Mouse (Mus musculus) stomach, embryonic 14.5 days (tissue): Measurements from ENCODE around the gene Sox1. TPM values are rescaled to one million over a fixed set of nuclear protein-coding genes. Genes with fewer than 3 reads are reported as not detected.

Source experiments
- ATAC-seq: fragments of 200-750 bp; cut with Nextera tagmentation; 2 replicates; pipeline ENCODE4 v1.8.0; 2017; ENCODE audit warnings: low read depth, moderate TSS enrichment; ENCODE audit not compliant: insufficient number of reproducible peaks, insufficient read depth, low FRiP score
- H3K27ac ChIP-seq: fragments of 300-500 bp; sonication (generic); 2 replicates; pipeline ENCODE4 v1.5.1; 2014; ENCODE audit warnings: mild to moderate bottlenecking, low read length, moderate library complexity, mixed read lengths
- H3K27me3 ChIP-seq: fragments of 300-500 bp; sonication (generic); 2 replicates; pipeline ENCODE4 v1.6.1; 2014; ENCODE audit warnings: low read length, control low read depth, mixed read lengths; ENCODE audit not compliant: control insufficient read depth, insufficient read depth
- H3K36me3 ChIP-seq: fragments of 300-500 bp; sonication (generic); 2 replicates; pipeline ENCODE4 v1.6.1; 2014; ENCODE audit warnings: mild to moderate bottlenecking, control low read depth, low read length, moderate library complexity, mixed read lengths; ENCODE audit not compliant: control insufficient read depth, insufficient read depth
- H3K4me1 ChIP-seq: fragments of 300-500 bp; sonication (generic); 2 replicates; pipeline ENCODE4 v1.6.1; 2014; ENCODE audit warnings: low read length, control low read depth, mixed read lengths; ENCODE audit not compliant: control insufficient read depth, insufficient read depth
- H3K4me2 ChIP-seq: fragments of 300-500 bp; sonication (generic); replicated peaks from 2 replicates; pipeline ENCODE4 v1.6.1; 2014; ENCODE audit warnings: low read depth, low read length, control low read depth
- H3K4me3 ChIP-seq: fragments of 300-500 bp; sonication (generic); 2 replicates; pipeline ENCODE4 v1.5.1; 2014; ENCODE audit warnings: low read depth, low read length, control low read depth
- H3K9ac ChIP-seq: fragments of 300-500 bp; sonication (generic); replicated peaks from 2 replicates; pipeline ENCODE4 v1.6.1; 2014; ENCODE audit warnings: low read depth, mild to moderate bottlenecking, control low read depth, low read length, moderate library complexity, mixed read lengths
- H3K9me3 ChIP-seq: fragments of 300-500 bp; sonication (generic); 2 replicates; pipeline ENCODE4 v1.6.1; 2016; ENCODE audit warnings: low read depth, low read length, control low read depth; ENCODE audit not compliant: control insufficient read depth
- WGBS: fragments of 180-500 bp; shearing (Covaris S2); extraction: QIAGEN DNeasy Blood & Tissue Kit; methylation state at CpG from one replicate; pipeline ENCODE4 v1.1.7; 2014; 5-methylcytosine and 5-hydroxymethylcytosine counted together
- polyA plus RNA-seq: library from polyadenylated mRNA; unstranded; fragments of >200 nt; fragmentation: Nextera tagmentation; extraction: Ambion mirVana; gene quantifications from 2 replicates; pipeline ENCODE4 v1.2.1, GENCODE M21; 2014

The Sox1 gene
- polyA plus RNA-seq, 1 experiment from 2014 or later, result not detected

DNA sequence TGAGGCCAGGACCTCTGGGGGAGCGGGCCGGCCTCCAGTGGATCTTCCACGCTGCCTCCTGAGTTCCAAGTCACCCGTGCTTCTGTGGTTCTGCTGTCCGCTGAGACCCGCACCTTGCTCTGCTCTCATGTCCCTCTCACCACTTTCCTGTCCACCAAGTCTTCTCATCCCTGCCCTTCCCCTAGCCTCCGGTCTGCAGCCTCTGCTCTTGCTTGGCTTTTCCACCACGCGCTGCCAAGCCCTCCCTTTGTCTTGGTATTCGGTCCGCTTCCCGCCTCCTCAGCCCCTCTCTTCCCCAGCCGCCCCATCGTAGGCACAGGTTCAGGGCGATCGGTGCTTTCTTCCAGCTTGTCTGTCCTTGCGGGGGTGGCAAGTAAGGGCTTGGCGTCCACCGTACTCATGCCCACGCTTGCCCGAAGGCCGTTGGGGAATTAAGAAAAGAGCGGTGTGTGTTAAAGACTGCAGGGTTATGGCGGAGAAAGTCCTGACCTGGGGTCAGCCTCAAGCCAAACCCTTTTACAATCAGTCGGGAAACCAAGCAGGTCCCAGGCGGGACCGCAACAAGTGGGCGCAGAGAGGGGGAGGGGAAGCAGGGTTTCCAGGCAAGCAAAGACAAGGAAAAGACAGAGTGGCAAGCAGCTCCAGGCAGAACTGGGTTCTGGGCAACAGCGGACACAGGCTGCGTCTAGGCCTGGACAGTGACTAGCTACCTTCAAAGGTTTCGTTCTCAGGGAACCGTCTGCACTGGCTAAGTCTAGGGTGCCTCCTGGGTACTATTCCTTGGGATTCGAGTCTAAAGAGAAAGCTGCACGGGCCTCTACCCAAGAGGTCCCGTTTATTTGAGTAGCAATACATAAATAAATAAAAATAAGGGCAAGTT, 6.5 kb downstream of the Sox1 start:
- Histone ChIP-seq H3K36me3 (no peaks in the 10 kb centered on the region), H3K4me3 (no peak overlapping the region), H3K27me3 (peaks cover 75% of the 10 kb centered on the region), H3K27ac (no peak overlapping the region), H3K9me3 (no peaks in the 10 kb centered on the region), H3K4me1 (peaks cover 13% of the 10 kb centered on the region; the same call in 1 of the 2 replicates), H3K9ac (no peak overlapping the region), H3K4me2 (no peak overlapping the region)
- WGBS, result 2% methylated on average over 35 of the region's 35 CpGs
- ATAC-seq, result no peak

- Histone ChIP-seq H3K4me3 (no peak overlapping the region), H3K4me2 (no peak overlapping the region), H3K36me3 (no peaks in the 10 kb centered on the region), H3K27ac (no peak overlapping the region), H3K27me3 (peaks cover 73% of the 10 kb centered on the region), H3K9ac (no peak overlapping the region), H3K4me1 (0 out of 2 replicates have a peak, but pooled peaks cover 4% of the 10 kb centered on the region), H3K9me3 (no peaks in the 10 kb centered on the region)
- ATAC-seq, result no peak
- WGBS, result 3% methylated on average over 9 of the region's 9 CpGs
Observed at GRCm38 (mm10) chr8:12402709-12403108, 7.6 kb downstream of the Sox1 start.

DNA sequence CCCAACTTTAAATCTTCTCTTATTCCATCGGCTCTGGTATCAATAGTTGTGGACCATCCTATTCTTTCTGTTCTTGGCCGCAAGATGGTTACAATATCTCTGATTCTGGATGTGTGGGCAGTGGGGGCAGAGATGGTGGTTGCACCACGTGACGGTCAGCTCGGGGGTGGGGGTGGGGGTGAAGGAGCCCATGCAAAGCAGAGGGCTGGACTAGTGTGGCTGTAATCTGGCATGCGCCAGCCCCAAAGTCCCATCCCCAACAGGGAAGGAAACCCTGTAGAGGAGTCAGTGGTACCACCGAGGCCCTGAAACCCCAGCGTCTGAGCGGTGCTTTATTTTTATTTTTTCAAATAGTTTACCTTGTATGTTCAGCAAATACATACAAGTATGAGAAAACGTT, 12.9 kb downstream of the Sox1 start:
- H3K27ac ChIP-seq, result no peak overlapping the region
- 24% methylated on average over 10 of the region's 10 CpGs for WGBS
- H3K4me2 ChIP-seq, result no peak overlapping the region
- H3K9me3 ChIP-seq, result no peaks in the 10 kb centered on the region
- H3K27me3 ChIP-seq, result peaks cover 49% of the 10 kb centered on the region
- no peak for ATAC-seq
- no peaks in the 10 kb centered on the region for H3K36me3 ChIP-seq
- no peak overlapping the region for H3K9ac ChIP-seq
- H3K4me3 ChIP-seq, result no peak overlapping the region
- H3K4me1 ChIP-seq, result no peaks in the 10 kb centered on the region

GRCm38 (mm10) chr8:12409976-12410375, 14.9 kb downstream of the Sox1 start:
- WGBS, result 45% methylated on average over 3 of the region's 3 CpGs

GRCm38 (mm10) chr8:12417056-12417455, 22.0 kb downstream of the Sox1 start:
- no peak overlapping the region for H3K4me2 ChIP-seq
- H3K36me3 ChIP-seq, result no peaks in the 10 kb centered on the region
- no peaks in the 10 kb centered on the region for H3K9me3 ChIP-seq
- WGBS, result 80% methylated on average over 2 of the region's 2 CpGs
- no peak overlapping the region for H3K9ac ChIP-seq
- H3K4me1 ChIP-seq, result no peaks in the 10 kb centered on the region
- H3K4me3 ChIP-seq, result no peak overlapping the region
- no peaks in the 10 kb centered on the region for H3K27me3 ChIP-seq
- H3K27ac ChIP-seq, result no peak overlapping the region
- no peak for ATAC-seq

More at GRCm38 (mm10) chr8:12409976-12410375, 14.9 kb downstream of the Sox1 start:
- ATAC-seq, result no peak
- Histone ChIP-seq H3K36me3 (no peaks in the 10 kb centered on the region), H3K27me3 (peaks cover 32% of the 10 kb centered on the region), H3K27ac (no peak overlapping the region), H3K4me1 (no peaks in the 10 kb centered on the region), H3K9me3 (no peaks in the 10 kb centered on the region), H3K4me3 (no peak overlapping the region), H3K4me2 (no peak overlapping the region), H3K9ac (no peak overlapping the region)

DNA sequence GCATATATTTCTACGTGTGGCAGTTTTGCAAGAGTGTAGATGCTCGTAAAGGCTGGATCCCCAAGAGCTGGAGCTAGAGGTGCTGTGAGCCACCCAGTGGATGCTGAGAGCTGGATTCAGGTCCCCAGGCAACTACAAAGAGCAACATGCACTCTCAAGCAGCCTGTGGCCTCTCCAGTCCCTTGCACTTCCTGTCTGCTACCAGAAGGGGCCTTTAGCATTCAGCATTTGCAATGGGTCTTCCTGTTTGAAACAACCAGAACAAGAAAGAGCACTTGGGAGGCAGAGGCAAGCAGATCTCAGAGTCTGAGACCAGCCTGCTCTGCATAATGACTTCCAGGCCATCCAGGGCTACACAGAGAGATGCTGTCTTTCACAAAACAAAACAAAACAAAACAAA, 25.4 kb downstream of the Sox1 start:
- Histone ChIP-seq H3K27ac (no peak overlapping the region), H3K36me3 (no peaks in the 10 kb centered on the region), H3K9ac (no peak overlapping the region), H3K4me2 (no peak overlapping the region), H3K27me3 (0 out of 2 replicates have a peak, but pooled peaks cover 5% of the 10 kb centered on the region), H3K9me3 (no peaks in the 10 kb centered on the region), H3K4me1 (no peaks in the 10 kb centered on the region), H3K4me3 (no peak overlapping the region)
- 67% methylated on average over 2 of the region's 2 CpGs for WGBS
- ATAC-seq, result no peak

DNA sequence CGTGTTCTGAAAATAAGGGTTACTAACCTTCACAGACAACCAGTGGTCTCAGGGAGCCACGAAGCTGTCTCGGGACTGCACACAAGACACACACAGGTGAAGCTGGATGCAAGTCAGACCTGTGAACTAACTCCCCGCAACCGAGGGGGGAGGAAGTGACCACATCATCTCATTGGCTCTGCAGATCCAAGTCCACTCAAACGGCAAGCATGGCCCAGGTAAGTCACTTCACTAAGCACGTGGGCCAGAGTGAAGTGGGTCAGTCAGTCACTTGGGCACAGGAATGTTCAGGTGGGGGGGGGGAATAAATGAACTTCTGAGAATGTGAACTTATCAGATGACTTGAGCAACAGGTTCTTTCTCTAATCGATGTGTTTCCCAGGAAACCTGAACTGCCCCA, 30.8 kb downstream of the Sox1 start:
- Histone ChIP-seq H3K27me3 (peaks cover 47% of the 10 kb centered on the region), H3K27ac (no peak overlapping the region), H3K9me3 (no peaks in the 10 kb centered on the region), H3K4me1 (0 out of 2 replicates have a peak, but pooled peaks cover 3% of the 10 kb centered on the region), H3K9ac (no peak overlapping the region), H3K4me2 (no peak overlapping the region), H3K36me3 (no peaks in the 10 kb centered on the region), H3K4me3 (no peak overlapping the region)
- no peak for ATAC-seq
- WGBS, result 83% methylated on average over 8 of the region's 8 CpGs

DNA sequence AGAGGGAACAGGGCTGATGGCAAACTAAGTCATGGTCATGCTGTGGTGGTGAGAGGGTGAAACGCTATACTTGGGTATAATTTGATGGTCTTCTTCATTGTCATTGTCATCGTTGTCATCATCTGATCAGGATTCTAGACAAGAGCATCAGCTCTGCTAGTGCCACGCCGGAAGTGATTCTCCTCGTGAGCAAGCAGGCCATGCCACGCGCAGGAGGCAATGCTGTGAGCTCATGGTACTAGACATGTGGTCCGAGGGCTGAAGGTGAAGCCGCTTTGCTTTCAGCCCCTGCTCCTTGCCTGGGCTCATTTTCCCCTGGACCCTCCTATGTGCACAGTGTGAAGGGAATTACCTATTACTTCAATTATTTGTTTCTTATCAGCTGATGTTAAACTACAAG, 32.3 kb downstream of the Sox1 start:
- no peaks in the 10 kb centered on the region for H3K9me3 ChIP-seq
- WGBS, result 73% methylated on average over 9 of the region's 9 CpGs
- H3K36me3 ChIP-seq, result no peaks in the 10 kb centered on the region
- H3K4me2 ChIP-seq, result no peak overlapping the region
- peaks cover 61% of the 10 kb centered on the region for H3K27me3 ChIP-seq
- no peak overlapping the region for H3K4me3 ChIP-seq
- no peak overlapping the region for H3K27ac ChIP-seq
- 0 out of 2 replicates have a peak, but pooled peaks cover 3% of the 10 kb centered on the region for H3K4me1 ChIP-seq
- H3K9ac ChIP-seq, result no peak overlapping the region
- no peak for ATAC-seq
